Mouse (Mus musculus) thymus, postnatal 4 days (tissue): ENCODE measurements around the gene Ctso.

Experiments used
- DNase-seq: peaks from one replicate; pipeline ENCODE4 v3.0.0; 2021

Ctso gene

DNA sequence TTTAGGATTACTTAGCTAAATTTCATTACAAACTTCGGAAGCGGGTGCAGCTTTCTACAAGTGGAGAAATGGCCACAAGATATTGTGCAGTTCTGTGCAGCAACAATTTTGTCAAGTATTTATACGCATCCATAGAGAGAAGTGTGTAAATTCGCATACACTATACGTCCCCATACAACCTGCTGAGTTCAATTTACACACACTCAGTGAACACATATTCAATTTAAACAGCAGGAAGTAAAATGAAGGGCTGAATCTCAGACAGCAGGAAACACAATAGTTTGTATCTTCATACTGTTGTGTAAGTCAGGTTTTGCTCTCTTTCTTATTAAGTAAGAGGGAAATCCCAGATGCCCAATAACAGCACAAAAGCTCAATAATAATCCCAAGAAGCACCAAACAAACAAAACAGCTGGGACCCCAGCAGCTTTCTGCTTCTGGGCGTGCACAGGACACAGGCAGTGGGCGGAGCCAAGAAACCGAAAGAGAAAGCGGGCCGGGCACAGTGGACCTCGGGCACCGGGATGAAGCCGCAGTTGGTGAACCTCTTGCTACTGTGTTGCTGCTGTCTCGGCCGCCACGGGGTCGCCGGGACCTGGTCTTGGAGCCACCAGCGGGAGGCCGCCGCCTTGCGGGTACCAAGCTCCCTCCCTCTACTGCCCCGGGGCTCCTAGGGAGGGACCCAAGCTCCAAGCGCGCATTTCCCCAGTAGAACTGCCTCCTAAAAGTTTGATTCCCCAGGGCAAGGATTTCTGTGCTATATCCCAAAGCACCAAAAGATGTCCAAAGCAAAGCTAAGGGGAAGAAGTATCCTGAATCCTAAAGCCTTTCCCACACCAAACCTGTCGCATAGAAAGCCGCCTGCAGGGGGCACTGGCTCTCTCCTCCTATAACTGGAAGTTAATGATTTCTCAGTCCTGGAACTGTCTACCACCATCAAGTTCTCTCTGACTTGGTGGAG, at the start of gene Ctso:
Gene Ctso, plus strand, starts transcription at position 461 of the 961 bp plus-strand sequence.
- peak; percentile 90 for DNase-seq

DNA sequence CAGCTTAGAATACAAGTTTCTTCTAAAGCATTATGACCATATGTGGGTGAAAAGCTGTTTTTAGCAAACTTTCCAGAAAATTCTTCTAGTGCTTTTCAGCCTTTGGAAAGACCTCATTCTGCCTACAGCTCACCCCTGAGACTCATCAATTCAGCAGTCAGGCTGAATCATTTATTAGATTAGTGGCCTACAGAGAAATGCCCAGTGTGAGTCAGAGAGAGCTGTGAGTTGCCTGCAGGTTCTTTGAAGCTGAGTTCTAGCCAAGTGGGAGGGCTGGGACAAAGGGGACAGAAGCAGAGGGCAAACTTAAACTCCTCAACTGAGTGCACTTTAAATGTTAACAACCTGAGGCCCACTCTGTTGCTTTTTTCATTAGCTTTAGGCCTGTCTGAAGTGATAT, 48.5 kb upstream of the Ctso start:
- no peak for DNase-seq

DNA sequence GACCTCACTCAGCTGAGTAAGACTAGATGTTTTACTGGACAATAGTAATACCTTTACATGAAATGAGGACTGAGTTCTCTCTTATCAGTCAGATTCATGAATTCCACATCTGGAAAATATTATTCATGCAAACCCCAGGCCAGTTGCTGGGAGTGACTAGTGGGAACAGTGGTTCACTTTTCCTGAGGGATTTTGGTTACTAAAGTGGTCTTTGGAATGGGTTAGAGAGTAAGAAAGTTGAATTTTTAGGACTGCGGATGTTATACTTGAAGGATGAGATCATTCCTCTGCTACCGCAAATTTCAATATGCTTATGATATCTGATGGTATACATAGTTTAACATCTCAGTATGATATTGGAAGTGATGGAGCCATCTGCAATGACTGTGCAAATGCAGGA, 46.8 kb upstream of the Ctso start:
- no peak for DNase-seq

DNA sequence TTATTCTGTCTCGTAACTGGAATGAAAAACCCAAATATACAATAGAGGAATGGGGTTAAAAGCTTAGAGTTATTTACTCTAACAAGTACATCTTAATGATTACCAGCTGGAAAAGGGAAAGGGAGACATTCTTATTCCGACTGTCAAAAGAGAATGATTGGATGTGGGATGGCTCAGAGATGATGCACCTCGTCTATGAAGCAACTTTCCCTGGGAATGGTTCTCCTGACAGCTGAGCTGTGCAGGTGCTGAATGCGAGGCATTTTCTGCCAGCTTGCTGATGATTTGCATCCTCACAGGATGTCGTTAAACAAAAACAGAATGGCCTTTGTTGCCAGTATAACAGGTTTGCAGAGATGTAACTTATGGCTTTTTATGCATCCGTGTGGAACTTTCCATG, 43.3 kb upstream of the Ctso start:
- DNase-seq, result no peak

DNA sequence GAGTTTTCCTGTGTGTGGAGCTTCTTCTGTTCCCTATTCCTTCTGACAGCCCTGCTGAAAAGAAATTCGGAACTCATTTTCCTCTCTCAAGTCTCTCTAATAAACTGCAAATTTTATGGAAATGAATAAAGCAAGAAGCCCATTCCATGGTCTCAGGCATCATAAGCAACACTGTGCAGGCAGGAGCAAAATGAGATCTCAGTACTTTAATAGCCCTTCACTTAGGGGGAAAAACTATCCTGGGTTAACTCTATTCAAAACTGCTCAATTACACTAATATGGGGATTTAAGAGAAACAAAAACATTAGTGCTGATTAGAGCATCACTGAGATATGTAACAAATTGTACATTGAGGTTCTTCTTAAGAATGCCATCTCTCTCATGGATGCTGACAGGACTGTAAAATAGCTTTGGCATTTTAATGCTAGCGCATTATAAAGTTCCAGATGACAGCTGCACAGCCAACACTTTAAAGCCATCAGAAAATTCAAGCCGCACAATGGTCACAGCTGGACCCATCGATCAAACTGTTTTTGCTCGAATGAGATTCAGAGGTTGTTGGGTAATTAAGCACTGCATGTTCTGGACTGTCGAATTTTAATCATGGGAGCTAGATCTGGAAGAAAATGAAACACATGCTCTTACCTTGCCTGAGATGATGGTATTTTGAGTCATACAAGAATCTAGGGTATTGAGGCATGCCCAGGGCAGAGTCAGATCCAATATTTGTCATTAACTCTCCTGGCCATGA, 21.9 kb upstream of the Ctso start:
- no peak for DNase-seq

DNA sequence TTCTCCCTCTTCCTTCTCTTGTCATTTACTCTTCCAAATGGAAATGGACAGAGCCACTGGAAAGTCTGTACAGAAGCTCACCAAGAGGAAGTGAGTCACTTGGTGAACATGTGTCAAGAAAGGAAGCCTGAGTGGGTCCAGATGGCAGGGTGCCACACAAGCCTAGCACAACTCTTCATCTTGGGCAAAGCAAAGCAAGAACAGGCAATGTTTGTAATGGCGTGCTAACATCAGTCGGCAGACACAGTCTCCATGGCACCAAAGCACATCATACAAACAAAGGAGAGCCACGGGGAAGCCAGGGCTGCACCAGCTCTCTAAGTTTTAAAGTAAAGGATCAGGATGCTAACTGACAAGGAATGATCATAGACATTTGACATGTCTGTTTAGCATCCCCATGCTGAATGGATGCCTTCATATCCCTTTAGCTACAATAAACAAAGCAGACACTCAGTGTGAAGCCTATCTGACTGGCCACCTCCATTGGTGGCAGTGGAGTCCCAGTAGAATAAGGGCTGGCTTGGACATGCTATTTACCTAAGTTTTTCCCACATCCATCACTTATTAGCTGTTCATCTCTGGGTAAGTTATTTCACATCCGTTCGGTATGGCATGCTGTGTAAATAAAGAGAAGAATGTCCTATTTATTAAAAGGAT, 16.2 kb upstream of the Ctso start:
- no peak for DNase-seq

DNA sequence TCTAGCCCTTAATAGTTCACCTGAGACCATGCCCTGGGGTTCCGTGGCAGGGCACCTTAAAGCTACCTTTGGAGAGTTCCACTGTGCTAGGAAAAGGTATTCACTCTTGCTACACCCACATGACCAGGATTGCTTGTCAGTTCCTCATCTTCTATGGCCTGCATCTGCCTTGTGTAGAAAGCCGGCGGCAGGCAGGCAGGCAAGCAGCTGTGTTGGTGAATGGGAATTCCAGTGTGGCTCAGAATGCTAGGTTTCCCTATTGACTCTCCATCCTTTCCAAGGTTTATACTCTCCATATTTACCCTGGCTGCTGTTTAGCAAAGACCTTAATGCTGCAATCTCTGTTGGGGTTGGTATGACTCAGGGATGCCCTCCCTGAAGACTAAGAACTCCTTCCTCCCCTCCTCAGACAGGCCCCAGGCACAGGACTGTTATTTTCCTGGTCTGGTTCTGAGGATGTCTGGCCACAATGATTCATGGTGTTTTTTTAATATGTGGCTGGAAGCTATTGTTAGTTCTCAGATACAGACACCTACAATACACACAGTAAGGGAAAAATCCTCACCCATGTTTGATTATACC, 15.0 kb upstream of the Ctso start:
- no peak for DNase-seq

DNA sequence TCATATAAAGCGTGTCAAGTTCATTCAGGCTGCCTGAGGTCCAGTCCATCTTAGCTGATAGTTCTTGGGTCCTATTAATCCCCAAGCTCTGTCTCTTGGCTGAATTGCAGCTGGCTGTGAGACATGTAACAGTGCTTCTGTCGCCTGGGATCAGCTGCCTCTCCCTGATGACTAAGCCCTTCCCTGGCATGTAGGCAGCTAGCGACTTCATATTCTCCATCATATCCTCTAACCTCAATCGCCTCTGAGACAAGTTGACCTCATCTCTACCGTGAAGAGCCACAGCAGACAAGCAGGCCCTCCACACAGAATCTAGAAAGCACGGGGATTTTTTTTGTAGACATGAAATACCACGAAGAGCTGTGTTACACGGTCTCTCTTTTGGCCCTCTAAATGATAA, 14.2 kb upstream of the Ctso start:
- DNase-seq, result no peak

DNA sequence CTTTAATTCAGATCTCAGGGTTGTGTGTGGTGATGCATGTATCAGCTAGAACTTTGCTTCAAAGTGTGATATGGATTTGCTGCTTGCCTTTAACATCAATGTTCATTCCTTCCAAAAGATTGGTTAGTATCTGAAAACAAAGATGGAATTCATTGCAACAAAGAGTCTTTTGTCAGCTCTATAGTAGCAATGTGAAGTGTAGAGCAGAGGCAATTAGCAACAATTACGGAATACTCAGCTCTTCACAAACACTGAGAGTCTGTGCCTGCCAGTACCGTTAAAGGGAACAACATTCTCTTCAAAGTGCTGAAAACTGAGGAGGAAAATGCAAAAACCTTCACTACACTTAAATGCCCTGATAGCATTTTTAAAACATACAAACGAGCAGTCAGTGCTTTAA, 12.7 kb upstream of the Ctso start:
- DNase-seq, result no peak

DNA sequence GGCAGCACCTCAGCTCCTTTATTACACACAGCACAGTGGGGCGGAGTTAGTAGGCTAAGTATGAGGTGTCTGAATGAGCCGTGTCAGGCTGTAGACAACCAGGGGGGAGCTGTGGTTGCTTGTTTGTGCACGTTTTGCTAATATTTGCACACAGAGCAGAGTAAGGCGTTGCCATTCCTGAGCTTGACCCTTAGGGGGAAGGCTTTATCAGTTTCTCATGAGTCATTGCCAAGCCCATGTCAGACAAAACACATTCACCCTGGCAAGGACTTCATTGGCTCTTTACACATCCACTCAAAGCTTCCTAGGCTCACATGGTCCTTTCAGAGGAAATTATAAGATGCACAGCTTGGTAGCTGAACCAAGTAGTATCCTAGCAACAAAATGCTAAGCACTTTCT, 9.5 kb upstream of the Ctso start:
- DNase-seq, result no peak

DNA sequence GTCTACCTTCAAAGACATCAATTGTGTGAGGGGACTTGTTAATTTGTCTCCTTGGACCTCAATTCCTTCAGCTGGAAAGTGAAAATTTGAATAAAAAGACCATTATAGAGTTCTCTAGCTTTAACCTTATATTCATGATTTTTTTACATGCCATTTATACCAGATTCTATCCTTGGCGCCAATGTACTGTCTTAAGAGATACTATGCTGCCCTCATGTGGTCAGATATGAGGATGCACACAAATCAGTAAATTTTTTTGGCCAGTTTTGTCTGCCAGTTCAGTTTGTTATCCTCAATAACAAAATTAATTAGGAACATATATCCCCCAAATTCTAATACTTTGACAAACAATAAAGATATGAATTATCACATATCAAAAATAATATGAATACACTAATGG, 7.5 kb upstream of the Ctso start:
- DNase-seq, result peak; percentile 47

DNA sequence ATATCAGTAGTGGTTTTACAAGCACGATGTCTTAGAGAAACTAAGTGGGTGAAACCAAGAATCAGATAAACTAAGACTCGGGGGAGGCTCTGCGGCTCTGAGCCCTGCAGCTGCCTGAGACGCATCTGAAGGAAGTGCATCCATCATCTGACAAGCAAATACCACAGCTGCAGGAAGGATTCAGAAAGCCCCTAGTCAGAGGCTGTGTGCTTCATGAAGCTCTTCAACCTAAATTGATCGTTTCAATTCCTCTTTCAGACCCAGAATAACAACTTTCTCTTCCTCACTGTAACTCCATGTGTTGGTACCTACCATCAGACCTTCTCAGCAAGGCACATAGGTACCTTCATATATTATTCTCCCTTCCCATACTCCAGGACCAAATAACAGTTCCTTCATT, 6.5 kb upstream of the Ctso start:
- DNase-seq, result peak; percentile 55

DNA sequence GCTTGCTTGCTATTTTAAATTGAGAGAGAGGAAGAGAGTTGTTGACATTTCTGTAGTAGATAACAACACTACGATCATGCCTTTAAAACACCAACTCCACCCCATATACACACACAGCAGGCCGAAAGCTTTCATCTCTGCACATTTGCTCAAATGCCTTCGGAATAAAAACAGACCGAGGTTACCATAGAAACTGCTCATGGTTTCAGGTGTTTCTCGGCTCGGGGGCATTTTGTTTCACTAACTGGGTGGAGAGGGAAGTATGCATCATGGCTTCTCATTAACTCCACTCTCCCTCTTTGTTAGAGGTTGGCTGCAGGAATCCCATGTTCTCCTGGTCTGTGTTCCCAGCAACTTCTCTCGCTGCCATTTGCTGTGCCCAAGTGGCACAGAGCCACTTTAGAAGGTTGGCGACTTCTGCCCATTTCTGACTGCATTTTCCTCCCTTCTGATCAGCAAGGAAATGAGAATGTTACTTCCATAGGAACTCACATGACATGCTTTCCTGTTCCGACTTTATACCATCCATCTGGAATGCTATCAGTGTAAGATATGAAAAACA, 5.6 kb upstream of the Ctso start:
- DNase-seq, result no peak

DNA sequence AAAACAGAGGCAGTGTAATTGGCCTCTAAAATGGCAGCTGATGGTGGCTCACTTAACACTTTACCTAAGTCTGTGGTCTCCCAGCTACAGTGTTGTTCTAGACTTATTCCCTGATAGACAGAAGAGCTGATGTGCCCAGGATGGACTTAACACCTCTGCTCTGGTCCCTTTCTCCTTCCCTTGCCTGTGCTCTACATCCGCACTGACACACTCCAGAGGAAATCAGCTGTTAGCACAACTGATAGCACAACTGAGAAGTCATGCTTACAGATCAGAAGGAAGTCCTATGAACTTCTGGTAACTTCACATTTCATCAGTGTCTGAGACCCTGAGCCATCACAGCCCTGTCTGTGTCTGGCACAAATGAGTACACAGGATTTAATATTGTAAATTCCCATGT, 3.3 kb upstream of the Ctso start:
- DNase-seq, result no peak

DNA sequence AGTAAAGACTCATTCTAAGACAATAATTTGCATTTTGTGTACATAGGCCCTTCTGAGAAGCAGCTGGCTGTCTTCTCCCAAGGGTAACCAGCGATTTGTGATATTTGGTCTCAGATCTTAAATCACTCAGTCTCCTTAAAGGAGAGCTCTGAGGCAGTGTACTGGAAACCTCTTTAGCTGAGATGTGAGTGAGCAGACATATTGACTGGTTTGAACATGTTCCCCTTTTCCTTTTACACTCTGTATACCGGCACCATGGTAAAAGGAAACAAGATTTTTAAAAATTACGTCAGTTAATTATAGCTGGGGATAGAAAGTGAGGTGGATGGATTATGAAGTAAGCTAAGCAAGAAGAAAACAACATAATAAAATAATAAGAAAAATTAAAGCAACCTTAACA, 706 bp upstream of the Ctso start:
- DNase-seq, result no peak

DNA sequence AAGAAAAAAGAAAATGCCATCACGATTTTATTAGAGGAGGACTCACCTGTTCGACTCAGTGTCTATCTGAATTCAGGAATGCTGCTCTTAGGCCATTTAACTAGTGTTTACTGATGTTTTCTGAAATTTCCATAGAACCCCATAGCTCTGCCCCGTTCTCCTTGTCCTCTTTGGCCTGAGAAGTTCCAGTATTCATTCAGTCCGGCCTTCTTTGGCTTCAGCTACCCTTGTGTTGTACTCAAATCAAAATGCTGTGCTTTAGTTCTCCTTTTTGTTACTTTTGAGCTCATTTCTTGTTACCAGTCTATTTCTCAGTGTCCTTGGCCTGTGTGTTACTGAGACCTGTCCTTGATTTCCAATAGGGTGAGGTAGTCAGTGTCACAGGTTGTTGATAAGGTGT, 947 bp downstream of the Ctso start:
- DNase-seq, result no peak

DNA sequence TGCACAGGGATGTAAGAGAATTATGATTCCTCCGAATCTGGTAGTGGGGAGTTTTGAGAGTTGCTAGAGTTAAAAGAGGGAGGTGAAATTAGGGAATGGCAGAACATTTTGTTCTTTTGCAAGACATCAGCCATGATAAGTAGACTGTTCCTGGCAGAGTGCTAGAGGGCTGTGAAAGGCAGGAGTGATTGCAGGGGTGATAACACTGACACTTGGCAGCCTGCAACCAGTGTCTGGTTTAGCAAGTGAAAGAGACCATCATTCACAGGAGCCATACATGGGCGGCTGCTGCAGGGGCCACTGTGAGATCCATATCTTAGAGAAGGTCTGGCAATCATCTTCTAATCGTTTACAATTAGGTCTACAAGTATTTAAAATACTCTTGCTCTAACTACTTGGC, 6.5 kb downstream of the Ctso start:
- DNase-seq, result no peak

DNA sequence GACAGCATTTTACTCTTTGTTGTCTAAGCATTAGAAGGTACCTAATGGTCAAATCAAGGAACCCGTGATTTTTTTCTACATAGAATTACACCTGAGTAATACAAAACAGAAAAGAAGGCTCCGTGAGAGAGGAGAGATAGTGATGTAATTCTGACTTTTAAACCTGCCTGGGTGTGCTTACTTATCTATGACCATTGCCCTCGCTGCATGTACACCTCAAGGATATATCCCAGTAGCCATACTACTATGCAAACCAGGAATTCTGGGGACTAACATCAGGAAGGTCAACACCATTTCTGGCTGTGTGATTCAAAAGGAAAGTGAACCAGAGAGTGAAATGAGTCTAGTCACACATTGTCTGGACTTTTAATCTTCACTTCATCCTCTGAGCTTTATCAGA, 9.9 kb downstream of the Ctso start:
- no peak for DNase-seq

DNA sequence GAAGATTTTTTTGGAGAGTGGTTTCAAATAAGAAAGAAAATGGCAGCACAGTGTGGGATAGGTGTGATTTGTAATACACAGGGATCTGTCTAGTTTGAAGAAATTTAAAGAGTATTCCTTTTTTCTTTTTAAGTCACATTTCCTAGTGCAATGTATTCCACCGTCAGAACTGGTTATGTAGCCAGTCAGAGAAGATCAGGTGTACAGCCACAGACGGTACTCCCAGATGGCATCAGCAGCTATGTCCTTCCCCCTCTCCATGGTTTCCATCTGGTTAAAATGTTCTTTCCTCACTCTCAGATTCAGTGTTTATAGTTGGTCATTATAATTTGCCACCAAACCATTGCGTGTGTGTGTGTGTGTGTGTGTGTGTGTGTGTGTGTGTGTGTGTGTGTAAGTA, 10.7 kb downstream of the Ctso start:
- DNase-seq, result no peak

DNA sequence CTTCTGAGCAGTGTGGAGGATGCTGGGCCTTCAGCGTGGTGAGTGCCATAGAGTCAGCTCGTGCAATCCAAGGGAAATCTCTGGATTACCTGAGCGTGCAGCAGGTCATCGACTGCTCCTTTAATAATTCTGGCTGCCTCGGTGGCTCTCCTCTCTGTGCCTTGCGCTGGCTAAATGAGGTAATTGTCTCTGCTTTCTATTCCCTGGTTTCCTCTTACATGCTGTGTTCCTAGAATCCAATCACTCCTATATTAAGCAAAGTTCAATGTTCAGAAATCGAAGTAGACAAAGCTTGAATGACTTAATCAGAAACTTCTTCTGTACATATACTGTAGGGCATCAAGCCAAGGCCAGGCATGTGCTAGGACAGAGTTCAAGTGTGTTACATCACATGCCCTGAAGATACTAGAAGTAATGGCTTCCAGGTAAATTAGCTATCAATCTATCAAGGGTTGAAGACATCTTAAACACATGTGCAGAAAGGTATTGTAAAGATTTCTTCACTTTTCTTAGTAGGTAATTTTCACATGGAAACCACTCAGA, 12.5 kb downstream of the Ctso start:
- no peak for DNase-seq

DNA sequence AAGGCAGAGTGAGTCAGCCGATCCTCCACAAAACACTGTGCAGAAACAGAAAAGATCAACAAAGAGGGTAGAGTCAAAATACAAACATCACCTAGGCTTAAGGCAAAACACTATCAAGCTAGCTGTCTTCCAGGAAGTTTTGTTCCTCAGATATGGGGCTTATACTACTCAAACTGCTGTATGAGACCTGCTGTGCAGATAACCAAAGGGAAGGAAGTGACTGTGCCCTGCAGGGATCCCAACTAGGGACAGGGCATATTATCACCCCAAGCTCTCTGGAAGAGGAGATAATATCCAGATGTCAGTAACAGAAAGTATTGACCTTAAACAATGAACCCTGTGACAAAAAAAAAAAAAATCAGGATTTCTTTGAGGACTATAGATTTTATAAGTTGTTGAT, 16.6 kb downstream of the Ctso start:
- no peak for DNase-seq

DNA sequence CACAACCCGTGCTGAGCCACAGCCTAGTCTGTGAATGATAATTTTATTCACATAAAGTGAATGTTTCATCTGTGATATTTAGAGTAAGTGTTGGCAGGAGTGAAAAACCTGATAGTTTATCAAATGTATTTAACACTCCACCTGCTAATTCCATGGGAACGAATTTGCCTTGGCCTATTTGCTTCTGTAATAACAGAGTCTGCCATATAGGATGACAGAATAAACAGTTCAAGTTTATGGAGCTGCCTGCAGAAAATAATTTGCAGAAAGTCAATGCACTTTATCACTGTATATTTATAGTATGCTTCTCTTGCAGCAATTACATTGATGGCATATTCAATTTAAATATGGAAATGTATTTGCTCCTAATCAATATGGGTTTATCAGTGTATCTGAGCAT, 19.4 kb downstream of the Ctso start:
- no peak for DNase-seq

DNA sequence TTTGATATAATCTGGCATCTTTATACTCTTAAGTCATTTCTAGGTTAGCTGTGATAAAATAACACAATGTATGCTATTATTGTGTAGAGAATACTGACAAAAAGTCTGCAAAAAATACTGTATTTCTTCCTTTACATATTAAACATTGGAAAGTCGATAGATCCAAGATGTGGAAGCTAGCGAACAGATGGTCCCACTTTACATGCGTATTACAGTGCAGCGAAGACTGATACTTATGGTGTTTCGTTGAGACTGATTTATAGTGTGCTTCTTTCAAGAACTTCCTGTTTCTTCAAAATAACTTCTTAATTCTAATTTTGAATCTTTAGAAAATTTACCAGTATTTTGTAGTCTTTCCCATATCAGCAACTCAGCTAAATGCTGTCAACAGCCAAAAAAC, 25.1 kb downstream of the Ctso start:
- no peak for DNase-seq
